Mouse (Mus musculus): ENCODE data around the gene Tlcd1. TPM values are rescaled to one million over a fixed set of nuclear protein-coding genes. Genes with fewer than 3 reads are reported as not detected.

The Tlcd1 gene
- polyA plus RNA-seq, 1 experiment from 2014 or later, result 13.6 TPM

DNA sequence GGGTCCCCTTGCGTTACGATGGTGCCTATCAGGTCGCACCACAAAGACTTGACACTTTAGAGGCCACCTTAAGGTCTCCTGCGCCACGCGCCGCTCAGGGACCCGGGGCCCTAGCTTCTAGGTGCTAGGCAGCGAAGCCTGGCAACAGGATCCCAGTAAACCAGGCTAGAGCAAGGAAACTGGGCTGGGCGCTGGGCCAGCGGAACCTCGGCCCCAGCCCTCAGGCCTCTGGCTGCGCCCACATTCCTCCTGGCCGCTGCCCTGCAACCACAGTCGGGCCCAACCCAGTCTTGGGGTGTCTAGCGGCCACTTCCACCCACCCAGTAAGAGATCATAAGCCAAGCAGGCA, 10.8 kb upstream of the Tlcd1 start:
- DNase-seq (ENCODE audit: low read depth, low spot score), result no peak
- CTCF ChIA-PET, result interaction anchor here (3.7 kb wide), 1 partner anchor 11 kb away, joined by 16 read pairs; the partner anchor contains the start of genes Nek8 and Tlcd1
- peak; percentile 48 for ATAC-seq
- in situ Hi-C loops (cut with MboI; ENCODE audit: low pct_unique_long_range_greater_than_20kb), result no loop called here
- no peak for TF ChIP-seq CTCF (IDR thresholded peaks at IDR 0.05)
- no peaks in the 10 kb centered on the region for H3K27me3 ChIP-seq
- POLR2A ChIA-PET, result interaction anchor here (4.8 kb wide), 1 partner anchor 10 kb away, joined by 50 read pairs; the partner anchor contains the start of genes Nek8 and Tlcd1

DNA sequence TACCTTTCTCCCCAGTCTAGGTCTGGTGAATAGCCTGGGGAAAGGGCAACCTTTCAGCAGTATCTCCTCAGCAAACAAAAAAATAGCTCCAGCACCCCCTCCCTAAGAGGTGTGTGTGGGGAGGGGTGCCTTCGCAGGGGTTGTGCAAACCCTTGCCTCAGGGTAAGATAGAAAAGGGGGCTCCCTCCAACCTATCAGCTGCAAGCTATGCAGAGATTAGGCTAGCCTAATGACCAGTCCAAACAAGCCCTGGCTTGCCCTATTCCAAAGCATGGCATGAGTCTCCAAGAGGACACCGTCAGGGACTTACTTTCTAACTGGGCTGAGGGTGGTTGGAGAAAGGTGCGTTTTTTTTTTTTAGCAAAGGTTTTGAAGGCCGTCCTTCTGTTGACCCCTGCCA, 10.3 kb upstream of the Tlcd1 start:
- TF ChIP-seq CTCF (IDR thresholded peaks at IDR 0.05), result no peak
- ChIA-PET CTCF (interaction anchor here (3.7 kb wide), 1 partner anchor 11 kb away, joined by 16 read pairs; the partner anchor contains the start of genes Nek8 and Tlcd1), POLR2A (interaction anchor here (4.8 kb wide), 1 partner anchor 9 kb away, joined by 50 read pairs; the partner anchor contains the start of genes Nek8 and Tlcd1)
- ATAC-seq (no peak), DNase-seq (ENCODE audit: low read depth, low spot score) (no peak)
- H3K27me3 ChIP-seq, result no peaks in the 10 kb centered on the region
- in situ Hi-C loops (cut with MboI; ENCODE audit: low pct_unique_long_range_greater_than_20kb), result no loop called here

DNA sequence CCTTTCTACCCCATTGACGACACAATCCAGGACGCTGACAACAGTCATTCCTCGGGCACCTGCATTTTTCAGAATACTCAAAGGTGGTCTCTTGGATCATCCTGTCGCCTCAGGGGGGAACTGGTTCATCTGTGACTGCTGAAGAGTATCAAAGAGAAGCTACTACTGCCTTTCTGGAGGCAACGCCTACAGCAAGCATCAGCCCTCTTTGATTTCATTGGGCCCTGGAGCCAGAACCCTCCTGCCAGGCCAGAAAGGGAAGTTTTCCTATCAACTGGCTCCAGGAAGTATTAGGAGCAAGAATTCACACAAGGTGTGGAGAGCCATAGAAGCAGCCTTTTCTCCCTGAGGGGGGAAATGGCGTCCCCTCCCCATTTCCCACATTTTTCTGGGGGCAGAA, 9.9 kb upstream of the Tlcd1 start:
- ATAC-seq (no peak), DNase-seq (ENCODE audit: low read depth, low spot score) (no peak)
- no peak for TF ChIP-seq CTCF (IDR thresholded peaks at IDR 0.05)
- no peaks in the 10 kb centered on the region for H3K27me3 ChIP-seq
- ChIA-PET POLR2A (interaction anchor here (4.8 kb wide), 1 partner anchor 9 kb away, joined by 50 read pairs; the partner anchor contains the start of genes Nek8 and Tlcd1), CTCF (interaction anchor here (3.7 kb wide), 1 partner anchor 10 kb away, joined by 16 read pairs; the partner anchor contains the start of genes Nek8 and Tlcd1)
- in situ Hi-C loops (cut with MboI; ENCODE audit: low pct_unique_long_range_greater_than_20kb), result no loop called here

DNA sequence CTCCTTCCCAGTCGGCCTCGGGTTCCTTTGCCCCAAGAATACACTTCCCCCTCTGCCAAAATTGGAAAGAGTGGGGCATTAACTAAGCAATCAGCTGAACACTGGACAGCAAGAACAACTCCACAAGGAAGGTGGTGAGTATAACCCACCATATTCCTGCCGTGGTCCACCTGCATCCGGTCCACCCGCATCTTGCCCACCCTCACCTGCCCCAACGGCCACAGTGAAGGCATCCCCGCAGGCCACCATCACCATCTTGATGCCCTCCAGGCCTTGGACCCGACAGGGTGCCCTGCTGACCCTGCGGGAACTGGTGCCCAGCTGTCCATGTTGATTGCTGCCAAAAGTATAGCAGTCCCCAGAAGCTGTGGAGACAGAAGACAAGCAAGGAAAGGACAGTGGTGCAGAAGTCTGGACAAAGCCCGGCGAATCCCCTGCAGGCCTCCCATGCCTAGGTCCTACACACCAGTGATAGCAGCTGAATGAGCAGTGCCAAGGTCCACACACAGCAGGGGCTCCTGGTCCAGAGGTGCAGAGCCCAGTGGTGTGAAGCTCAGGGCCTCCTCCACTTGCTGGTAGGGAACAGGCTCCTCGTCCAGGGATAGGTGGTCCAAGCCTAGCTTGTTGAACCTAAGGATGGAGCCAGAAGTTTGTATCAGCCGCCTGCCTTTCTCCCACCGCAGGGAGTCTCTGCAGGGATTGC, 9.1 kb upstream of the Tlcd1 start:
- ChIA-PET POLR2A (interaction anchor here (0.6 kb wide), 1 partner anchor 10 kb away, joined by 3 read pairs; no protein-coding TSS in a partner anchor), CTCF (interaction anchor here (1.1 to 3.7 kb wide), 2 partner anchors 9 to 16 kb away, joined by 3 to 16 read pairs; partner anchors contain the start of genes Nek8 and Tlcd1)
- no peak for TF ChIP-seq CTCF (IDR thresholded peaks at IDR 0.05)
- ATAC-seq (no peak), DNase-seq (ENCODE audit: low read depth, low spot score) (no peak)
- no peaks in the 10 kb centered on the region for H3K27me3 ChIP-seq
- in situ Hi-C loops (cut with MboI; ENCODE audit: low pct_unique_long_range_greater_than_20kb), result no loop called here

DNA sequence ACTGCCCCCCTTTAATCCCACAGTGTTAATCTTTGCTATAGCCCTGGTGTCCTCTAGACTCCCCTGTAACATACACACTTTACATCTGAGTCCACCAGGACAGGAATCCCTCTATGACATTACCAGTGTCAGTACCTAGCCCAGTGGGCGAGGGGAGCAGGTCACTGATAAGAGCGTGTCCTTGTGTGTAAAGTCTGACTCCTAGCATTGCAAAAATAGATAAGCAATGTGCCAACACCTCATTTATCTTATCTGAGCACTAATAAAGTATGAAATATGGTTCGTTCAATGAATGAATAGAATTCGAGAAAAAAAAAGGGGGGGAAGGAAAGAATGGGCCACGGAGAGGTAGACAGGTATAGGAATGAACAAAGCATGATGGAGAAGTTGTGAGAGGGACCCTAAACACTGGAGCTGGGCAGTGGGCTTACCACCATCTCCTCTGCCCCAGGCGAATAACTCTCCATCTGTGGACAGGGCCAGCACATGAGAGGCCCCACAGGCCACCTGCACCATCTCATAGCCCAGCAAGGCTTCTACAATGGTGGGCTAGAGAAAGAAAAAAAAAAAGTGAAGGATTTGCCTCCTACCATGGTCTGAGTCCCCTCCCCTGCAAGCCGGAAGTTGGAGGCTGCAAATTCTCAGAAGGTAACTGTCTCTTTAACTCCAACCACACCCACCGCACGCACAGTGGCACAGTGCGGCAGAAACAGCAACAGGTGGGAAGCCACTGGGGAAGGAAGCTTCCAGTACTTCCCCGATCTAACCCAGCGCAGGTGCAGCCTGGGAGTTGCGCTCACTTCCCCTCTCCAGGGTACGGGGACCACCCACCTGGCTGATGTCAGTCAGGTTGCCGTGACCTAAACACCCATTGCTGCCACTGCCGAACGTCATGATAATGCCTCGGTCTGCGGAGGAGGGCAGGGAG, 7.7 kb upstream of the Tlcd1 start:
- CTCF ChIA-PET, result interaction anchor here (1.1 to 3.7 kb wide), 2 partner anchors 8 to 18 kb away, joined by 3 to 16 read pairs; partner anchors contain the start of genes Nek8 and Tlcd1
- no peak for DNase-seq (ENCODE audit: low read depth, low spot score)
- no peaks in the 10 kb centered on the region for H3K27me3 ChIP-seq
- POLR2A ChIA-PET, result no interaction called here
- in situ Hi-C loops (cut with MboI; ENCODE audit: low pct_unique_long_range_greater_than_20kb), result no loop called here
- no peak for TF ChIP-seq CTCF (IDR thresholded peaks at IDR 0.05)
- no peak for ATAC-seq

DNA sequence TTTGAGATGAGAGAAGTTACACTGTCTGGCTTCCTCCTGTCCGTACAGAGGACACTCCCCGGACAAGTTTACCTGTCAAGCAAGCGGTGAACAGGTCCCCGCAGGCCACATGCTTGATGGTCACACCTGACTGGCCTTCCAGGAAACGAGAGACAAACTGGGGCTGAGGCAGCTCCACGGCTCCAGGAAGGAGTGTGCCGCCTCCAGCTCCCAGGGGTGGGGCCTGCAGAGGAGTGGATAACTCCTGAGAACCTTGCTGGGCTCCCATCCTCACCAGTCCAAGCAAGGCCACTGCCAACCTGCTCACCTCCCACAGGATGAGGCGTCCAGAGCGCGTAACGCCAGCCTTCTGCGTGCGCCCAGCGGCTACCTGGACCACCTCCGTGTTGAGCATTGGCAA, 6.2 kb upstream of the Tlcd1 start:
- no peak for TF ChIP-seq CTCF (IDR thresholded peaks at IDR 0.05)
- H3K27me3 ChIP-seq, result no peaks in the 10 kb centered on the region
- in situ Hi-C loops (cut with MboI; ENCODE audit: low pct_unique_long_range_greater_than_20kb), result loop anchor here (10.0 kb wide), 1 partner anchor 346 kb away; no protein-coding TSS in a partner anchor
- ChIA-PET POLR2A (no interaction called here), CTCF (no interaction called here)
- DNase-seq (ENCODE audit: low read depth, low spot score), result no peak
- ATAC-seq, result no peak

DNA sequence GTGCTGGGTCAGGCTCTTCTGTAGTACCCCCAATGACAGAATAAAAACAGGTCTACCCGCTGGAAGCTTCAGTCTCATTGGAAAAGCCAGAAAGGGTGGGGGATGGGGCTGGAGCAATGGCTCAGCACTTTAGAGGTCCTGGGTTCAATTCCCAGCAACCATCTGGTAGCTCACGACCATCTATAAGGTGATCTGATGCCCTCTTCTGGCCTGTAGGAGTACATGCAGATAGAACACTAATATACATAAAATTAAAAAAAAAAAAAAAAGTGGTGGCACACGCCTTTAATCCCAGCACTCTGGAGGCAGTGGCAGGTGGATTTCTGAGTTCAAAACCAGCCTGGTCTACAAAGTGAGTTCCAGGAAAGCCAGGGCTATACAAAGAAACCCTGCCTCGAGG, 5.2 kb upstream of the Tlcd1 start:
- ChIA-PET CTCF (interaction anchor here (1.0 to 1.4 kb wide), 3 partner anchors 13 to 113 kb away, joined by 3 read pairs; no protein-coding TSS in a partner anchor), POLR2A (interaction anchor here (1.5 to 1.7 kb wide), 3 partner anchors 9 to 12 kb away, joined by 4 to 6 read pairs (median 4); no protein-coding TSS in a partner anchor)
- in situ Hi-C loops (cut with MboI; ENCODE audit: low pct_unique_long_range_greater_than_20kb), result loop anchor here (10.0 kb wide), 1 partner anchor 347 kb away; no protein-coding TSS in a partner anchor

DNA sequence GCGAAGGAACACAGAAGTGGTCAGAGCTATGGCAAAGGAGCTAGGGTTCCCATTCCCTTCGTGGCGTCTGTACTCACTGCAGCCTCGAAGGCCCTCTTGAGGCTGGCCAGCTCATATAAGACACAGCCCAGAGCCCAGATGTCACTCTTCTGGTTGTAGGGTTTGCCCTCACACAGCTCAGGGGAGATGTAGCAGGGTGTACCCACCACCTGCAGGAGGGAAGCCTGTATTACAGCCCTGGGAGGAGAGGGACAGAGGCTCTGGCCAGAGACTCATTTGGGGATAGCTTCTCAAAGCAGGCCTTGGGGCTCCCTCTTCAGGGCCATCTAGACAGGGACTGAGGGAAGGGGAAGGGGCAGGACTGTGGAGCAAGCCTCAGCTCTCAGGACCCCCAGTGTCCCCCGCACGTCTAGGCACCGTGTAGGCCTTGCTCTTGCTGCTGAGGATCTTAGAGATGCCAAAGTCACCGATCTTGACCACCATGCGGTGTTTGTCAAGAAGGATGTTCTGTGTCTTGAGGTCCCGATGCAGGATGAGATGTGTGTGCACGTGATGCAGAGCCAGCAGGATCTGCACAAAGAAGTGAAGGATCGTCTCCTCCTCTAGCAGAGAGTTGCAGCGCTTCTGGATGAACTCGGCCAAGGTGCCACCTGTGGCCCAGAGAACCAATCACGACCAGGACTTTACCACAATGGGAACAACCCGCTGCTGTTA, 4.3 kb upstream of the Tlcd1 start:
- no peak for DNase-seq (ENCODE audit: low read depth, low spot score)
- no peak for TF ChIP-seq CTCF (IDR thresholded peaks at IDR 0.05)
- in situ Hi-C loops (cut with MboI; ENCODE audit: low pct_unique_long_range_greater_than_20kb), result loop anchor here (10.0 kb wide), 1 partner anchor 347 kb away; no protein-coding TSS in a partner anchor
- ATAC-seq, result no peak
- ChIA-PET POLR2A (interaction anchor here (0.5 to 6.3 kb wide), 5 partner anchors 8 to 13 kb away, joined by 3 to 50 read pairs (median 4); partner anchors contain the start of gene Traf4), CTCF (interaction anchor here (1.2 to 1.4 kb wide), 3 partner anchors 13 to 115 kb away, joined by 3 read pairs; no protein-coding TSS in a partner anchor)
- no peaks in the 10 kb centered on the region for H3K27me3 ChIP-seq

More for the DNA sequence above, 5.2 kb upstream of the Tlcd1 start:
- no peak for ATAC-seq
- no peak for TF ChIP-seq CTCF (IDR thresholded peaks at IDR 0.05)
- no peak for DNase-seq (ENCODE audit: low read depth, low spot score)
- H3K27me3 ChIP-seq, result no peaks in the 10 kb centered on the region

DNA sequence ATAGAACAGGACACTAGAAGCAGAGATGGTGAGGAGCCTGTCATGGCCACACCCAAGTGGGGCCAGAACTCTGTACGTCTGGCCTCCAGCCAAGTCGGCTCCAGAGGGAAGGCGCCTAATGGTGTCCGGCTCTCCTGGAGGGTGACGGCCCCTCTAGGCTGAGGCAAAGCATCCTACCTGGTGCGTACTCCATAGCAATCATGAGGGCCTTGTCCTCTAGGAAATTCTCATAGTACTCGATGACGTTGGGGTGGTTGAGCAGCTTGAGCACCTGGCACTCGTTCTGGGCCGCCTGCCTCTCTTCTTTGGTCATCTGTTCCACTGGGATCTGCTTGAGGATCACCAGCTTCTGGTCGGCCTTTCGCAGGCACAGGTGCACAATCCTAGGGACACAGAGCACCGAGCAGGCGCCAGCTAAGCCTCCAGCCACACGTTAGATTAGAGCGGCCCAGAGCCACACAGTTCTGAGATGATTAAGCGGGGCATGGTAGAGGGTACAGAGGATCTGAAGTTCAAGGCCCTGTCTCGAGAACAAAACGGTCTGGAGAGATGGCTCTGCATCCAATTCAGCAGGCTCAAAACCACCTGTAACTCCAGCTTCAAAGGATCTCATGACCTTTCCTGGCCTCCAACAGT, 3.6 kb upstream of the Tlcd1 start:
- DNase-seq (ENCODE audit: low read depth, low spot score), result no peak
- in situ Hi-C loops (cut with MboI; ENCODE audit: low pct_unique_long_range_greater_than_20kb), result loop anchor here (10.0 kb wide), 1 partner anchor 348 kb away; no protein-coding TSS in a partner anchor
- POLR2A ChIA-PET, result interaction anchor here (0.8 to 6.3 kb wide), 5 partner anchors 7 to 15 kb away, joined by 4 to 50 read pairs (median 4); partner anchors contain the start of gene Traf4
- CTCF ChIA-PET, result interaction anchor here (1.2 to 1.4 kb wide), 2 partner anchors 14 to 116 kb away, joined by 3 read pairs; no protein-coding TSS in a partner anchor
- TF ChIP-seq CTCF (IDR thresholded peaks at IDR 0.05), result no peak
- no peak for ATAC-seq
- H3K27me3 ChIP-seq, result no peaks in the 10 kb centered on the region

All from Patski (cell line).